Mouse (Mus musculus): Measurements from ENCODE around the gene Agbl1. TPM values are rescaled to one million over a fixed set of nuclear protein-coding genes. Genes with fewer than 3 reads are reported as not detected.

The Agbl1 gene
- total and polyA plus RNA-seq, 2 experiments from 2014 or later, result 0.18 to 0.63 TPM

- DNase-seq (ENCODE audit: low spot score) (no peak), ATAC-seq (no peak)
- no peak overlapping the region for H3K4me3 ChIP-seq (ENCODE audit: low read length)
- 82% methylated on average over 4 of the region's 4 CpGs for WGBS
- H3K4me1 ChIP-seq (ENCODE audit: insufficient read depth, low read length), result no peaks in the 10 kb centered on the region
- TF ChIP-seq CTCF (IDR thresholded peaks at IDR 0.05; ENCODE audit: low read depth), result no peak
- H3K27ac ChIP-seq, result no peak overlapping the region
- no peak overlapping the region for H3K9ac ChIP-seq (replicated peaks; ENCODE audit: low read length)
- H3K9me3 ChIP-seq (ENCODE audit: low read length), result no peaks in the 10 kb centered on the region
- no peaks in the 10 kb centered on the region for H3K27me3 ChIP-seq (ENCODE audit: insufficient read depth, low read length)
- no peaks in the 10 kb centered on the region for H3K36me3 ChIP-seq (ENCODE audit: insufficient read depth, low read length)
- no peak overlapping the region for H3K4me2 ChIP-seq (ENCODE audit: low read depth, low read length)
Observed at GRCm38 (mm10) chr7:76321866-76322553, 92.3 kb downstream of the Agbl1 start.

- Histone ChIP-seq H3K27me3 (ENCODE audit: insufficient read depth, low read length) (no peaks in the 10 kb centered on the region), H3K9me3 (ENCODE audit: low read length) (no peaks in the 10 kb centered on the region), H3K36me3 (ENCODE audit: insufficient read depth, low read length) (no peaks in the 10 kb centered on the region), H3K27ac (no peak overlapping the region), H3K4me1 (ENCODE audit: insufficient read depth, low read length) (no peaks in the 10 kb centered on the region), H3K4me2 (ENCODE audit: low read depth, low read length) (no peak overlapping the region), H3K4me3 (ENCODE audit: low read length) (no peak overlapping the region), H3K9ac (replicated peaks; ENCODE audit: low read length) (no peak overlapping the region)
- no peak for TF ChIP-seq CTCF (IDR thresholded peaks at IDR 0.05; ENCODE audit: low read depth)
- ATAC-seq (no peak), DNase-seq (ENCODE audit: low spot score) (no peak)
- WGBS, result 52% methylated on average over 2 of the region's 2 CpGs
Observed at GRCm38 (mm10) chr7:76326091-76326490, 96.4 kb downstream of the Agbl1 start.

GRCm38 (mm10) chr7:76339308-76339707, 109.6 kb downstream of the Agbl1 start:
- no peak overlapping the region for H3K4me2 ChIP-seq (ENCODE audit: low read depth, low read length)
- no peak for TF ChIP-seq CTCF (IDR thresholded peaks at IDR 0.05; ENCODE audit: low read depth)
- no peak overlapping the region for H3K27ac ChIP-seq
- H3K36me3 ChIP-seq (ENCODE audit: insufficient read depth, low read length), result no peaks in the 10 kb centered on the region
- DNase-seq (ENCODE audit: low spot score) (no peak), ATAC-seq (no peak)
- H3K4me3 ChIP-seq (ENCODE audit: low read length), result no peak overlapping the region
- no peak overlapping the region for H3K9ac ChIP-seq (replicated peaks; ENCODE audit: low read length)
- H3K9me3 ChIP-seq (ENCODE audit: low read length), result no peaks in the 10 kb centered on the region
- 96% methylated on average over 4 of the region's 4 CpGs for WGBS
- no peaks in the 10 kb centered on the region for H3K27me3 ChIP-seq (ENCODE audit: insufficient read depth, low read length)
- no peaks in the 10 kb centered on the region for H3K4me1 ChIP-seq (ENCODE audit: insufficient read depth, low read length)

DNA sequence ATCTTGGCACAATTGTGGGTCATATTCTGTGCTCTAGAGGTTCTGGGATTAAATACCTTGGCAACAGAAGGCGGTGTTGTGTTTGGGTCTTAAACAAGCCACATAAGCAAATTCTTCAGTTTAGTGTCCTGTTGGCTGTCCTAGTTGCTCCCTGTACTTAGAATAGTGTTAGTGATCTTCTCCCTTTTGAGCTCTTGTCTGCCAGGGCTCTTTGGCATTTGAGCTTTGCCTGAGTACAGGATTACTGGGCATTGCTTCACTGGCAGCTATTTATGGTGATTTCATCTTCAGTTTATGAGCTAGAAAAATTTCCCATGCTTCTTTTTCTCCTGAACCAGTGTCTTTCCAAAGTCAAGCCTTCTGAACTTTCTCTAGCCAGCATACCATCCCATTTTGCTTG, 111.9 kb downstream of the Agbl1 start:
- Histone ChIP-seq H3K9ac (replicated peaks; ENCODE audit: low read length) (no peak overlapping the region), H3K4me2 (ENCODE audit: low read depth, low read length) (no peak overlapping the region), H3K4me3 (ENCODE audit: low read length) (no peak overlapping the region), H3K4me1 (ENCODE audit: insufficient read depth, low read length) (no peaks in the 10 kb centered on the region), H3K9me3 (ENCODE audit: low read length) (no peaks in the 10 kb centered on the region), H3K27ac (no peak overlapping the region), H3K27me3 (ENCODE audit: insufficient read depth, low read length) (no peaks in the 10 kb centered on the region), H3K36me3 (ENCODE audit: insufficient read depth, low read length) (no peaks in the 10 kb centered on the region)
- DNase-seq (ENCODE audit: low spot score) (no peak), ATAC-seq (no peak)
- 83% methylated on average over 1 of the region's 1 CpGs for WGBS
- TF ChIP-seq CTCF (IDR thresholded peaks at IDR 0.05; ENCODE audit: low read depth), result no peak

DNA sequence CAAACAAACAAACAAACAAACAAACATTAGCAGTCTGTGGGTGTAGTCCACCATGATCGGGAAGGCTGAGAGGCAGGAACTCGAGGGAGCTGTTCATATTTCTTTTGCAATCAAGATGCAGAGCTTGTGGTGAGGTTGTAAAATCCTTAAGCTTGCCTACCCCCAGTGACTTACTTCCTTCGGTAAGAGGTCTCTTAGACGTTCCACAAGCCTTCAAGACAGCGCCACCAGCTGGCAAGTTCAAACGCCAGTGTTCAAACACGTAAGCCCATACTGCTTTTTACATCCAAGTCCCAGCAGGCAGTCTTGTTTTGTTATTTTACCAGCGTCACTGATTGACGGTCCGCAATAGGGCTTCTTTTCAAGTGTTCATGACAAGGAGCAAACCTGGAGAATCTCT, 123.8 kb downstream of the Agbl1 start:
- H3K9ac ChIP-seq (replicated peaks; ENCODE audit: low read length), result no peak overlapping the region
- DNase-seq (ENCODE audit: low spot score), result peak; percentile 48
- peak; percentile 46 for TF ChIP-seq CTCF (IDR thresholded peaks at IDR 0.05; ENCODE audit: low read depth)

DNA sequence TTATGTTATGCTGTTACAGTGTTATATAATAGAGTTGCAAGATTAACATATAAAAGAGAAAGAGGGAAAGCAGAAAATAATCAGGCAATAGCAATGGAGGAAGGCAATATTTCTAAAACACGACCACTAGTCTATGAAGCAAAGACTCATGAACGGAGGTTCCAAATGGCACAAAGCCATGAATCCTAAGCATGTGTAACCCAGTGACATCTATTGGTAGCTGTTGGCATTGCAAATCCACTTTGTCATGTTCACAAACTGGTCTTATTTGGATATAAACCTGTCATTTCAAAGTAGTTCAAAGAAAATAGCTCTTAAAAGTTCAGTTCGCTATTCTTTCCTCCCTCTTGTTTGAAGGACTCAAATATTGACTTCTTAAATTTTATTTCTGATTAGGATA, 124.8 kb downstream of the Agbl1 start:
- Histone ChIP-seq H3K27me3 (ENCODE audit: insufficient read depth, low read length) (no peaks in the 10 kb centered on the region), H3K4me3 (ENCODE audit: low read length) (no peak overlapping the region), H3K4me2 (ENCODE audit: low read depth, low read length) (no peak overlapping the region), H3K4me1 (ENCODE audit: insufficient read depth, low read length) (no peaks in the 10 kb centered on the region), H3K9me3 (ENCODE audit: low read length) (no peaks in the 10 kb centered on the region), H3K9ac (replicated peaks; ENCODE audit: low read length) (no peak overlapping the region), H3K27ac (no peak overlapping the region), H3K36me3 (ENCODE audit: insufficient read depth, low read length) (no peaks in the 10 kb centered on the region)
- no peak for ATAC-seq
- peak; percentile 79 for TF ChIP-seq CTCF (IDR thresholded peaks at IDR 0.05; ENCODE audit: low read depth)
- peak; percentile 88 for DNase-seq (ENCODE audit: low spot score)
- 23% methylated on average over 3 of the region's 3 CpGs for WGBS

More for the DNA sequence above, 123.8 kb downstream of the Agbl1 start:
- no peak for ATAC-seq
- H3K9me3 ChIP-seq (ENCODE audit: low read length), result no peaks in the 10 kb centered on the region
- no peak overlapping the region for H3K4me3 ChIP-seq (ENCODE audit: low read length)
- no peak overlapping the region for H3K4me2 ChIP-seq (ENCODE audit: low read depth, low read length)
- H3K27ac ChIP-seq, result no peak overlapping the region
- no peaks in the 10 kb centered on the region for H3K4me1 ChIP-seq (ENCODE audit: insufficient read depth, low read length)
- 53% methylated on average over 10 of the region's 10 CpGs for WGBS
- no peaks in the 10 kb centered on the region for H3K36me3 ChIP-seq (ENCODE audit: insufficient read depth, low read length)
- H3K27me3 ChIP-seq (ENCODE audit: insufficient read depth, low read length), result no peaks in the 10 kb centered on the region

- no peak for TF ChIP-seq CTCF (IDR thresholded peaks at IDR 0.05; ENCODE audit: low read depth)
- Histone ChIP-seq H3K27me3 (ENCODE audit: insufficient read depth, low read length) (no peaks in the 10 kb centered on the region), H3K4me1 (ENCODE audit: insufficient read depth, low read length) (no peaks in the 10 kb centered on the region), H3K27ac (no peak overlapping the region), H3K9me3 (ENCODE audit: low read length) (no peaks in the 10 kb centered on the region), H3K4me3 (ENCODE audit: low read length) (no peak overlapping the region), H3K4me2 (ENCODE audit: low read depth, low read length) (no peak overlapping the region), H3K36me3 (ENCODE audit: insufficient read depth, low read length) (no peaks in the 10 kb centered on the region), H3K9ac (replicated peaks; ENCODE audit: low read length) (no peak overlapping the region)
- DNase-seq (ENCODE audit: low spot score) (no peak), ATAC-seq (no peak)
- 48% methylated on average over 4 of the region's 4 CpGs for WGBS
Observed at GRCm38 (mm10) chr7:76371269-76371668, 141.6 kb downstream of the Agbl1 start.

Data from hindbrain, postnatal 0 days (tissue).